Comparison of ENCODE assay signal across 12 mouse cellular contexts in genomic region chr16:6483628-6484027, GRCm38 (mm10).
"Had no signal": no experiment of that assay in that cellular context is flagged by ENCODE, and none has a peak within 500 bp of the region (broad histone marks: within the 10 kb centered on the region; RNA-seq: fewer than 3 reads in every experiment).

No protein-coding gene starts in this region.

- H3K4me1 ChIP-seq: limb, embryonic 10.5 days; liver, embryonic 15.5 days; stomach, embryonic 15.5 days had no signal

- H3K27me3 ChIP-seq: liver, embryonic 15.5 days; stomach, embryonic 15.5 days had no signal

- H3K36me3 ChIP-seq: limb, embryonic 10.5 days; liver, embryonic 15.5 days; stomach, embryonic 15.5 days had no signal

- DNase-seq: kidney, adult 18-20 months; kidney, postnatal 10 days; kidney, postnatal 4 days; right cerebral cortex, postnatal 14 days; thymus, adult 2 months; thymus, postnatal 25 days had no signal

- H3K27ac ChIP-seq: layer of hippocampus, adult 2 months; limb, embryonic 10.5 days; liver, embryonic 15.5 days; stomach, embryonic 15.5 days had no signal

- H3K4me2 ChIP-seq: liver, embryonic 11.5 days; liver, embryonic 15.5 days; stomach, embryonic 15.5 days had no signal

- H3K9me3 ChIP-seq: limb, embryonic 10.5 days; liver, embryonic 15.5 days; stomach, embryonic 15.5 days had no signal

- H3K9ac ChIP-seq: liver, embryonic 15.5 days; stomach, embryonic 15.5 days had no signal

- H3K4me3 ChIP-seq: layer of hippocampus, adult 2 months; limb, embryonic 10.5 days; liver, embryonic 15.5 days; stomach, embryonic 15.5 days had no signal

- ATAC-seq: midbrain, embryonic 16.5 days had no signal
